Mouse (Mus musculus): Measurements from ENCODE around the gene Ccdc115. TPM values are rescaled to one million over a fixed set of nuclear protein-coding genes. Genes with fewer than 3 reads are reported as not detected.

Ccdc115 gene
- 42.6 and 46.3 TPM in 2 replicates for polyA plus RNA-seq (2014; fragmentation: Nextera tagmentation; extraction: Ambion mirVana)

DNA sequence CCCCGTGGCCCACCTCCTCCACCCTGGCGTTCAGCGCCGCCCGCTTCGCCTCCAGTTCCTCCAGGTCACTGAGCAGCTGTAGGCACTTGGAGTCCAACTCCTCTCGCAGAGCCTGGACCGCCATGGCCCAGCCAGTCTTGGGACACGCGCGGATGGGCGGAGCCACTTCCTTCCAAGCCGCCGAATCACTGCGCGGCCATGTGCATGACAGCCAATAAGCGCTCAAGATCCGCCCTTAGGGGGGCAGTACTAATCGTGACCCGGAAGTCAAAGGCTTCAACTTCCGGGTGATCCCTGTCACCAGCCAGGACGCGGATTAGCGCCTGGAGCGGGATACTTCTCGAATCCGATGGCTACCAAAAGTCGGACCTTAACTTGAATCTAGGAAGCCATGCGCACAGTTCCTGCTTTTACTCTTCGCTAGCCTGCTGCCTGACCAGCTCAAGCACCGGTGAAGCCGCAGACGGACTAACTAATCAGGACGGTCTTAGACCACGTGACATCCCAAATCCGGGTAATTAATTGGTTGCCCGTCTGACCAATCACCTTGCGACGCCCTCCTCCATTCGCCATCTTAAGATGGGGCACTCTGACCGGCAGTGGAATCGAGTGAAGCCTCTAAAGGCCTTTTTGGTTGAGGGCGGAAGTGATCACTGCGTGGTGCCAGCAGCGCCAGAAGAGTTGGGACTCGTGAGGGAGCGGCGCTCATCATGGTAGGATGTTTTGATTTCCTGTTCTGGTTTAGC is at the start of gene Ccdc115, which contains the start of gene Imp4:
Gene Ccdc115, minus strand, starts transcription at position 458 of the 746 bp plus-strand sequence.
Gene Imp4, plus strand, starts transcription at position 637 of the 746 bp plus-strand sequence.
- WGBS = under 1% methylated on average over 48 of the region's 48 CpGs
- peak; percentile 94 for ATAC-seq (ENCODE audit: insufficient number of reproducible peaks, insufficient read depth, low FRiP score, low read depth)
- Histone ChIP-seq H3K4me2 (ENCODE audit: low read length) (peak within 1 kb of the TSS; percentile 75), H3K9me3 (ENCODE audit: control insufficient read depth, low read length) (no peaks in the 10 kb centered on the region), H3K4me3 (ENCODE audit: control insufficient read depth in 1 of 2, insufficient read depth in 1 of 2, low read depth in 1 of 2, low read length in 2 of 2) (peak within 1 kb of the TSS; percentile 62 to 88), H3K36me3 (ENCODE audit: control insufficient read depth, insufficient read depth, low read length) (peaks cover 51% of the 10 kb centered on the region), H3K27ac (replicated peaks in 1 of 2; ENCODE audit: control insufficient read depth in 1 of 2, insufficient read depth in 1 of 2, low read depth in 2 of 2, low read length in 2 of 2) (peak within 1 kb of the TSS; percentile 39 to 80), H3K9ac (ENCODE audit: low read length) (peak within 1 kb of the TSS; percentile 73), H3K27me3 (ENCODE audit: control insufficient read depth, insufficient read depth, low read length) (no peaks in the 10 kb centered on the region), H3K4me1 (ENCODE audit: control insufficient read depth in 2 of 2, insufficient read depth in 2 of 2, low read length in 2 of 2) (peaks cover 3 to 14% of the 10 kb centered on the region in 2 experiments)

DNA sequence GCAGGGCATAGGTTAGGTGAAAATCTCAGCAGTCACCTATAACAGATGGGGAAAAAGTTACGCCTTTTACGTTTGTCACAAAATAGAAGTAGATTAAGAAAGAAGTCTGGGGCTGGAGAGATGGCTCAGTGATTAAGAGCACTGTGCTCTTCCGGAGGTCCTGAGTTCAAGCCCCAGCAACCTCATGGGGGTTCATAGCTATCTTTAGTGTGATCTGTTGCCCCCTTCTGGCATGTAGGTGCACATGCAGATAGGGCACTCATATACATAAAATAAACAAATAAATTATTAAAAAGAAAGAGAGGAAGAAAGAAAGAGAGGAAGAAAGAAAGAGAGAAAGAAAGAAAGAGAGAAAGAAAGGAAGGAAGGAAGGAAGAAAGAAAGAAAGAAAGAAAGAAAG is 47.9 kb upstream of the Ccdc115 start:
- no peak overlapping the region for H3K9ac ChIP-seq (ENCODE audit: low read length)
- no peak overlapping the region for H3K4me2 ChIP-seq (ENCODE audit: low read length)
- H3K9me3 ChIP-seq (ENCODE audit: control insufficient read depth, low read length) = peaks cover 5% of the 10 kb centered on the region; the same call in 1 of the 2 replicates
- H3K36me3 ChIP-seq (ENCODE audit: control insufficient read depth, insufficient read depth, low read length) = no peaks in the 10 kb centered on the region
- peaks cover 2 to 9% of the 10 kb centered on the region in 2 experiments; a peak in 3 of 4 replicates for H3K4me1 ChIP-seq (ENCODE audit: control insufficient read depth in 2 of 2, insufficient read depth in 2 of 2, low read length in 2 of 2)
- H3K27me3 ChIP-seq (ENCODE audit: control insufficient read depth, insufficient read depth, low read length) = no peaks in the 10 kb centered on the region
- no peak overlapping the region for H3K4me3 ChIP-seq (ENCODE audit: control insufficient read depth in 1 of 2, insufficient read depth in 1 of 2, low read depth in 1 of 2, low read length in 2 of 2)
- no peak overlapping the region for H3K27ac ChIP-seq (replicated peaks in 1 of 2; ENCODE audit: control insufficient read depth in 1 of 2, insufficient read depth in 1 of 2, low read depth in 2 of 2, low read length in 2 of 2)
- 81% methylated on average over 3 of the region's 3 CpGs for WGBS
- no peak for ATAC-seq (ENCODE audit: insufficient number of reproducible peaks, insufficient read depth, low FRiP score, low read depth)

DNA sequence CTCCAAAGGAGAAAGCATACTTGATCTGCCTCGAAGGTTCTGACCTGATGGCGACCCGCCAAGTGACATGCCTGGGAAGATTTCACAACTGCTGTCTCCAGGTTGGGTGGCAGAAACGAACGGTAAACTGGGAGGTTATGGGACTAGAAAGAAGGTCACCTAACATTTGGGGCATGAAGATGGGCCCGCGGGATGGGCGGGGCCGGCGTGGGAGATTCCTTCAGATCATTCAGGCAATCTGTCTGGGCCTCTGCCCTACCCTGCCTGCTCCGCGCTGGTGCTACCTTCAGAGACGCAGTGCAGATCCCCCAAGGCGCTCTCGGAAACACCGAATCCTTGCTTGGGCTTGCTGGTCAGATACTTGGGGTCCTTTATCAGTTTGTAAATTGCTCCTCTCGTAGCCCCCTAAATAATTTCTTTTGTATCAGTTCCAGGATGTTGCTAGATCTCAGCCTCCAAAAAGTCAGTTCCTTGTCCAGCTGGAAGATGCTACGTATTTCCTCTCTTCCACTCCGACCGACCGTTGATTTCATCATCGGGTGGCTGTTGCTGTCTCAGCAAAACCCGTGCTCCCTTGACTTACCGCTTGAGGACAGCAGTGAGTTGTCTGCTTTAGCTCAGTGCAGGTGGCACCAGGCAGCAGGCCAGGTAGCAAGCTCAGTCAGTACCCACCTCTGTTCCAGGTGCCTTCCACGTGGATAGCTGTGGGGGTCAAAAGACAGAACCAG is 46.2 kb upstream of the Ccdc115 start:
- H3K4me3 ChIP-seq (ENCODE audit: control insufficient read depth in 1 of 2, insufficient read depth in 1 of 2, low read depth in 1 of 2, low read length in 2 of 2) = peak overlapping the region; percentile 21 to 36
- WGBS = 5% methylated on average over 25 of the region's 25 CpGs
- peak overlapping the region; percentile 76 for H3K4me2 ChIP-seq (ENCODE audit: low read length)
- H3K9ac ChIP-seq (ENCODE audit: low read length) = peak overlapping the region; percentile 66
- no peaks in the 10 kb centered on the region for H3K9me3 ChIP-seq (ENCODE audit: control insufficient read depth, low read length)
- ATAC-seq (ENCODE audit: insufficient number of reproducible peaks, insufficient read depth, low FRiP score, low read depth) = no peak
- peaks cover 2 to 9% of the 10 kb centered on the region in 2 experiments; a peak in 3 of 4 replicates for H3K4me1 ChIP-seq (ENCODE audit: control insufficient read depth in 2 of 2, insufficient read depth in 2 of 2, low read length in 2 of 2)
- no peak overlapping the region for H3K27ac ChIP-seq (replicated peaks in 1 of 2; ENCODE audit: control insufficient read depth in 1 of 2, insufficient read depth in 1 of 2, low read depth in 2 of 2, low read length in 2 of 2)
- H3K27me3 ChIP-seq (ENCODE audit: control insufficient read depth, insufficient read depth, low read length) = no peaks in the 10 kb centered on the region
- H3K36me3 ChIP-seq (ENCODE audit: control insufficient read depth, insufficient read depth, low read length) = no peaks in the 10 kb centered on the region

DNA sequence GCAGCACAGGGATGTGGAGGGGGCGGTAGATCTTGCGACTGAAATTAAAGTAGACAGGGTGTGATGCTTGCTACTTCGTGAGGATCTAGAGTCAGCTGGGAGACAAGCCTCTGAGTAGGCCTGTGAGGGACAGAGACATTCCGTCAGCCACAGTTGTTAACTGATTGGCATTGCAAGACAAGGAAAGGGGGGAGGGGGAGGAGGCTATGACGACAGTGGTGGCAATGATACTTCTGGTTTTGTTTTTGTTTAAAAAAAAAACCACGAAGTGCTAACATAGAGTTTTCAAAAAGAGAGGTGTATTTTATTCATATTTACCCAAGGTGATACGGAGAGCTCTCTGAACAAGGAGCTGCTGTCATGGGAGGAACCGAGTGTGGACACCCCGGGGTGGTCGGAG is 45.0 kb upstream of the Ccdc115 start:
- H3K4me1 ChIP-seq (ENCODE audit: control insufficient read depth in 2 of 2, insufficient read depth in 2 of 2, low read length in 2 of 2) = peaks cover 6 to 17% of the 10 kb centered on the region in 2 experiments
- no peak overlapping the region for H3K9ac ChIP-seq (ENCODE audit: low read length)
- no peaks in the 10 kb centered on the region for H3K27me3 ChIP-seq (ENCODE audit: control insufficient read depth, insufficient read depth, low read length)
- WGBS = 53% methylated on average over 10 of the region's 10 CpGs
- no peaks in the 10 kb centered on the region for H3K36me3 ChIP-seq (ENCODE audit: control insufficient read depth, insufficient read depth, low read length)
- no peak overlapping the region for H3K4me3 ChIP-seq (ENCODE audit: control insufficient read depth in 1 of 2, insufficient read depth in 1 of 2, low read depth in 1 of 2, low read length in 2 of 2)
- ATAC-seq (ENCODE audit: insufficient number of reproducible peaks, insufficient read depth, low FRiP score, low read depth) = no peak
- H3K4me2 ChIP-seq (ENCODE audit: low read length) = no peak overlapping the region
- H3K9me3 ChIP-seq (ENCODE audit: control insufficient read depth, low read length) = no peaks in the 10 kb centered on the region
- no peak overlapping the region for H3K27ac ChIP-seq (replicated peaks in 1 of 2; ENCODE audit: control insufficient read depth in 1 of 2, insufficient read depth in 1 of 2, low read depth in 2 of 2, low read length in 2 of 2)

DNA sequence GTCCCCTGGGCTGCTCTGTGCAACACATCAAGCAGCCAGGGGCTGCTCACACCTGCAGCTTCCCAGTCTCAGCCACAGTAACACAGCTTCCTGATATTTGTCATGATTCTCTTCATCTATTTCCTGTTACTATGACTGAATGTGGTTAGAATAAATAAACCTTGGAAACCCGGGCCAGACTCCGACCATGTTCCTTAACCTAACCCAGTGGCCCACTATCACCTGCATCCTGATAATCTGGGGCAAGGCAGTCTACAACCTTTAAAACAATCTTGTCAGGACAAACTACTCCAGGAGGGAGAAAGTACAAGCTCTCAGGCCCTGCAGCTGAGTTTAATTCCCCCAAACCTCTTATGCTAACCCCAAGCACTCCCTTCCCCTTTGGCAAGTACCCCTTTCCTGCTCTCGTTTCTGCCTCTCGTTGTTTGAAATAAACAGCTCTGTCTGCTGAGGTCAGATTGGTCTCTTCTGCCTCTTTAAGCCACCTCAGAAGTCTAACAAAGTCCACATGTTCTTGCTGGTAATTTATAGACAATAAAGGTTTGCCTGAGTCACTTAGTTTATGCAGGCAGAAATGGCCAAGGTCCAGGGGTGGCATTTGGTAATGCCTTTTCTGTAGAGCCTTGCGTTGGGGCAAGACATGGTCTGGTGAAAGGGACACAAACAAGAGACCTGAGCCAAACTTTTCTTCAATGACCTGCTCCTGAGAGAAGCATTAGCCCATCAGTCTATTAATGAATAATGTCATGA is 42.6 kb upstream of the Ccdc115 start:
- Histone ChIP-seq H3K4me3 (ENCODE audit: control insufficient read depth in 1 of 2, insufficient read depth in 1 of 2, low read depth in 1 of 2, low read length in 2 of 2) (no peak overlapping the region), H3K4me2 (ENCODE audit: low read length) (no peak overlapping the region), H3K4me1 (ENCODE audit: control insufficient read depth in 2 of 2, insufficient read depth in 2 of 2, low read length in 2 of 2) (peaks cover 11 to 29% of the 10 kb centered on the region in 2 experiments), H3K9me3 (ENCODE audit: control insufficient read depth, low read length) (no peaks in the 10 kb centered on the region), H3K9ac (ENCODE audit: low read length) (no peak overlapping the region), H3K36me3 (ENCODE audit: control insufficient read depth, insufficient read depth, low read length) (no peaks in the 10 kb centered on the region), H3K27me3 (ENCODE audit: control insufficient read depth, insufficient read depth, low read length) (no peaks in the 10 kb centered on the region), H3K27ac (replicated peaks in 1 of 2; ENCODE audit: control insufficient read depth in 1 of 2, insufficient read depth in 1 of 2, low read depth in 2 of 2, low read length in 2 of 2) (no peak overlapping the region)
- no peak for ATAC-seq (ENCODE audit: insufficient number of reproducible peaks, insufficient read depth, low FRiP score, low read depth)
- WGBS = 57% methylated on average over 5 of the region's 5 CpGs

DNA sequence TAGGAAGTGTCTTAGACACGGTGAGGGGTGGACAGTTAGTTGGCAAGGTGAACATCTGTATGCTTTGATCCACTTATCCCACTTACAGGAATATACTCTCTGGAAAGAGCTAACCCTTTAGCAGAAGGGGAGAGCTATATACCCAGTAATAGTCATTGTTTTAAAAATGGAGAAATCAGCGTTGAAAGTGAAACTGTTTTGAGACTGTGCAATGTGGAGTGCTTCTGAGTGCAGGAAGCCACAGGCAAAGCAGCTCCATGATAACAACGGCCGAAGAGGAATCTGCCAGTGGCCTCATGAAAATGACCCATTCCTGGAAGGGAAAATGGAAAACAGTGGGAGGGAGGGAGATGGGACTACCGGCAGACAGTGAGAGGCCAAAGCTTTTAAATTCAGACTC is 41.3 kb upstream of the Ccdc115 start:
- 31% methylated on average over 5 of the region's 5 CpGs for WGBS
- no peak overlapping the region for H3K4me2 ChIP-seq (ENCODE audit: low read length)

DNA sequence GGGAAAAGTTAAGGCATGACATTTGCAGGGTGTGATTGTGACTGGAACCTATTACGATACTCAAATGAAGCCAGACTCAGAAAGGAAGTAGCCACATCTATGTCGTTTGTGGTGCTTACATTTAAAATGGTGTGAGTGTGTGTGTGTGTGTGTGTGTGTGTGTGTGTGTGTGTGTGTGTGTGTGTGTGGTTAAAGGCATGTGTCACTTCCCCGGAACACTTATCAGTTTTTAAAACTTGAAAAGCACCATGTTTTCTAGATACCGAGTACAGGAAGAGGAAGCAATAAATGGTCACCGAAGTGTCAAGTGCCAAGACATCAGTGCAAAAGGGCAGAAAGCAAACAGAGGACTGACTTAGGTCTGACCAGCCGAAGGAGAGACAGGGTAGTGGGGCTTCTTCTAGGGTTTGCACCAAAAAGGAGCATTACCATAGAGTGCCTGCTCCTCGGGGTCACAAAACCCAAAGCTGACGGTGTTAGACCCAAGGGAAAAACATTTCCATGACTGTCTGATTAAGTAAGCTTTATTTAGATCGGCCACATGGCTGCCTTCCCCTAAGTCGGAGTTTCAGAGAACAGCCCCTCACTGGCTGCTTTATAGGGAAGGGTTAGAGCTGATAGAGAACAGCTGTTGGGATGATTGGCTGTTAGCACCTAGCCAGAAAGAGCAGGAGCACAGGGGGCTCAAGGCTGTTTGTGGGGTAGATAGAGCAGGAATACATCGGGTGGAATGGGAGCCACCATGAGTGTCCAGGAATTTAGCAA is 39.6 kb upstream of the Ccdc115 start:
- WGBS = 14% methylated on average over 11 of the region's 11 CpGs
- H3K27ac ChIP-seq (replicated peaks in 1 of 2; ENCODE audit: control insufficient read depth in 1 of 2, insufficient read depth in 1 of 2, low read depth in 2 of 2, low read length in 2 of 2) = peak overlapping the region; percentile 72 to 83
- peak; percentile 77 for ATAC-seq (ENCODE audit: insufficient number of reproducible peaks, insufficient read depth, low FRiP score, low read depth)

More for the DNA sequence above, 41.3 kb upstream of the Ccdc115 start:
- no peaks in the 10 kb centered on the region for H3K36me3 ChIP-seq (ENCODE audit: control insufficient read depth, insufficient read depth, low read length)
- no peak overlapping the region for H3K9ac ChIP-seq (ENCODE audit: low read length)
- no peaks in the 10 kb centered on the region for H3K27me3 ChIP-seq (ENCODE audit: control insufficient read depth, insufficient read depth, low read length)
- peaks cover 11 to 29% of the 10 kb centered on the region in 2 experiments for H3K4me1 ChIP-seq (ENCODE audit: control insufficient read depth in 2 of 2, insufficient read depth in 2 of 2, low read length in 2 of 2)
- ATAC-seq (ENCODE audit: insufficient number of reproducible peaks, insufficient read depth, low FRiP score, low read depth) = no peak
- no peaks in the 10 kb centered on the region for H3K9me3 ChIP-seq (ENCODE audit: control insufficient read depth, low read length)
- no peak overlapping the region for H3K27ac ChIP-seq (replicated peaks in 1 of 2; ENCODE audit: control insufficient read depth in 1 of 2, insufficient read depth in 1 of 2, low read depth in 2 of 2, low read length in 2 of 2)
- no peak overlapping the region for H3K4me3 ChIP-seq (ENCODE audit: control insufficient read depth in 1 of 2, insufficient read depth in 1 of 2, low read depth in 1 of 2, low read length in 2 of 2)

More for the DNA sequence above, 39.6 kb upstream of the Ccdc115 start:
- Histone ChIP-seq H3K4me3 (ENCODE audit: control insufficient read depth in 1 of 2, insufficient read depth in 1 of 2, low read depth in 1 of 2, low read length in 2 of 2) (no peak overlapping the region), H3K9ac (ENCODE audit: low read length) (no peak overlapping the region), H3K27me3 (ENCODE audit: control insufficient read depth, insufficient read depth, low read length) (no peaks in the 10 kb centered on the region), H3K4me1 (ENCODE audit: control insufficient read depth in 2 of 2, insufficient read depth in 2 of 2, low read length in 2 of 2) (peaks cover 9 to 20% of the 10 kb centered on the region in 2 experiments), H3K36me3 (ENCODE audit: control insufficient read depth, insufficient read depth, low read length) (no peaks in the 10 kb centered on the region), H3K9me3 (ENCODE audit: control insufficient read depth, low read length) (no peaks in the 10 kb centered on the region), H3K4me2 (ENCODE audit: low read length) (peak overlapping the region; percentile 58)
